Comparison of ENCODE assay signal across 8 mouse cellular contexts in genomic region chr13:112994191-112994590, GRCm38 (mm10). TPM values are rescaled to one million over a fixed set of nuclear protein-coding genes. Genes with fewer than 3 reads are reported as not detected.
DNase-seq lines count a peak whose midpoint lies in the region; ATAC-seq and TF ChIP-seq lines count a peak whose summit lies in the region.

No protein-coding gene starts in this region.

- H3K9ac ChIP-seq in embryonic facial prominence, embryonic 12.5 days = no peak overlapping the region
- peak overlapping the region; percentile 67 for H3K9ac ChIP-seq in hindbrain, embryonic 13.5 days

- H3K27ac ChIP-seq in embryonic facial prominence, embryonic 12.5 days = no peak overlapping the region
- H3K27ac ChIP-seq in hindbrain, embryonic 13.5 days = no peak overlapping the region

- peaks cover 94% of the 10 kb centered on the region for H3K27me3 ChIP-seq in E14TG2a.4 (ENCODE audit: insufficient read depth, low read length)
- H3K27me3 ChIP-seq in embryonic facial prominence, embryonic 12.5 days = peaks cover 95% of the 10 kb centered on the region
- H3K27me3 ChIP-seq in hindbrain, embryonic 13.5 days = peaks cover 94% of the 10 kb centered on the region

- H3K4me3 ChIP-seq in E14TG2a.4 (replicated peaks; ENCODE audit: low read length) = peak overlapping the region; percentile 84
- H3K4me3 ChIP-seq in embryonic facial prominence, embryonic 12.5 days = peak overlapping the region; percentile 39
- H3K4me3 ChIP-seq in hindbrain, embryonic 13.5 days = peak overlapping the region; percentile 46

- TF ChIP-seq CTCF in E14TG2a.4 (conservative IDR thresholded peaks at IDR 0.05; ENCODE audit: low read length) = peak; percentile 69

- no peak for ATAC-seq in embryonic facial prominence, embryonic 12.5 days (ENCODE audit: insufficient number of reproducible peaks, insufficient read depth, low FRiP score, low TSS enrichment)
- ATAC-seq in hindbrain, embryonic 13.5 days (ENCODE audit: low FRiP score) = peak; percentile 58

- H3K36me3 ChIP-seq in E14TG2a.4 (ENCODE audit: insufficient read depth, low read length) = no peaks in the 10 kb centered on the region
- no peaks in the 10 kb centered on the region for H3K36me3 ChIP-seq in embryonic facial prominence, embryonic 12.5 days
- H3K36me3 ChIP-seq in hindbrain, embryonic 13.5 days = no peaks in the 10 kb centered on the region

- peaks cover 35% of the 10 kb centered on the region for H3K4me1 ChIP-seq in E14TG2a.4 (replicated peaks; ENCODE audit: low read depth, low read length)
- peaks cover 22% of the 10 kb centered on the region for H3K4me1 ChIP-seq in embryonic facial prominence, embryonic 12.5 days
- H3K4me1 ChIP-seq in hindbrain, embryonic 13.5 days (replicated peaks) = peaks cover 36% of the 10 kb centered on the region

- peak overlapping the region; percentile 69 for H3K4me2 ChIP-seq in embryonic facial prominence, embryonic 12.5 days (replicated peaks)
- peak overlapping the region; percentile 82 for H3K4me2 ChIP-seq in hindbrain, embryonic 13.5 days

- under 1% methylated on average over 25 of the region's 25 CpGs for WGBS in embryonic facial prominence, embryonic 12.5 days
- WGBS in hindbrain, embryonic 13.5 days = 1% methylated on average over 25 of the region's 25 CpGs

- no peaks in the 10 kb centered on the region for H3K9me3 ChIP-seq in E14TG2a.4 (ENCODE audit: low read length)
- H3K9me3 ChIP-seq in embryonic facial prominence, embryonic 12.5 days = no peaks in the 10 kb centered on the region
- H3K9me3 ChIP-seq in hindbrain, embryonic 13.5 days = no peaks in the 10 kb centered on the region

- peak; percentile 75 for DNase-seq in adrenal gland, postnatal 14 days
- peak; percentile 34 to 60 for DNase-seq in layer of hippocampus, postnatal 25 days (ENCODE audit: extremely low spot score in 1 of 2, low spot score in 1 of 2)
- peak; percentile 64 to 75 for DNase-seq in lung, postnatal 4 days
- peak; percentile 47 to 64 for DNase-seq in right cerebral cortex, adult 2 months (ENCODE audit: low spot score in 2 of 2)
- peak; percentile 41 for DNase-seq in yolk sac, embryonic 10.5 days (ENCODE audit: low spot score)

RNA-seq across cellular contexts. Expression of gene Mcidas, which starts 0.5 kb away (rescaled TPM):
- not detected in 2 replicates for total RNA-seq in adrenal gland, postnatal 14 days (2021)
- polyA plus RNA-seq in embryonic facial prominence, embryonic 12.5 days (2016; fragmentation: Nextera tagmentation; extraction: Ambion mirVana) = 0.24 and 0.26 TPM in 2 replicates
- 0.60 and 1.6 TPM in 2 replicates for polyA plus RNA-seq in hindbrain, embryonic 13.5 days (2015; fragmentation: Nextera tagmentation; extraction: Ambion mirVana)
- under 1 TPM; 0.37 to 0.75 TPM for total RNA-seq in layer of hippocampus, postnatal 25 days (2021)

RNA-seq across cellular contexts. Expression of gene Ccno, which starts 6.6 kb away (rescaled TPM):
- 0.71 and 1.6 TPM in 2 replicates for total RNA-seq in adrenal gland, postnatal 14 days (2021)
- polyA plus RNA-seq in embryonic facial prominence, embryonic 12.5 days (2016; fragmentation: Nextera tagmentation; extraction: Ambion mirVana) = 0.53 and 0.79 TPM in 2 replicates
- polyA plus RNA-seq in hindbrain, embryonic 13.5 days (2015; fragmentation: Nextera tagmentation; extraction: Ambion mirVana) = 0.91 and 3.0 TPM in 2 replicates
- total RNA-seq in layer of hippocampus, postnatal 25 days (2021) = 1 to 10 TPM; 4.8 to 5.1 TPM

RNA-seq across cellular contexts. Expression of gene Cdc20b, which starts 40.7 kb away (rescaled TPM):
- total RNA-seq in adrenal gland, postnatal 14 days (2021) = not detected in 2 replicates
- not detected in 2 replicates for polyA plus RNA-seq in embryonic facial prominence, embryonic 12.5 days (2016; fragmentation: Nextera tagmentation; extraction: Ambion mirVana)
- 0.35 and 0.86 TPM in 2 replicates for polyA plus RNA-seq in hindbrain, embryonic 13.5 days (2015; fragmentation: Nextera tagmentation; extraction: Ambion mirVana)
- total RNA-seq in layer of hippocampus, postnatal 25 days (2021) = under 1 TPM in 1 of 2 experiments, not detected in 1; 0.39 TPM

RNA-seq across cellular contexts. Expression of gene Gpx8, which starts 52.0 kb away (rescaled TPM):
- 76.6 and 82.5 TPM in 2 replicates for total RNA-seq in adrenal gland, postnatal 14 days (2021)
- polyA plus RNA-seq in embryonic facial prominence, embryonic 12.5 days (2016; fragmentation: Nextera tagmentation; extraction: Ambion mirVana) = 152 and 164 TPM in 2 replicates
- polyA plus RNA-seq in hindbrain, embryonic 13.5 days (2015; fragmentation: Nextera tagmentation; extraction: Ambion mirVana) = 78.5 and 78.6 TPM in 2 replicates
- total RNA-seq in layer of hippocampus, postnatal 25 days (2021) = 10 to 100 TPM in 1 of 2 experiments, 1 to 10 TPM in 1; 8.4 to 11.9 TPM
